Mouse (Mus musculus) limb, embryonic 15.5 days (tissue): ENCODE data around the gene Serpina3g. TPM values are rescaled to one million over a fixed set of nuclear protein-coding genes. Genes with fewer than 3 reads are reported as not detected.

Experiments used
- ATAC-seq: fragments of 200-750 bp; cut with Nextera tagmentation; 2 replicates; pipeline ENCODE4 v1.8.0; 2017; ENCODE audit warnings: low read depth, moderate TSS enrichment; ENCODE audit not compliant: insufficient number of reproducible peaks, low FRiP score, low TSS enrichment
- H3K27ac ChIP-seq: fragments of 300-500 bp; sonication (generic); 2 replicates; pipeline ENCODE4 v1.5.1; 2015; ENCODE audit warnings: moderate library complexity, mild to moderate bottlenecking, inconsistent platforms
- H3K27me3 ChIP-seq: fragments of 300-500 bp; sonication (generic); 2 replicates; pipeline ENCODE4 v1.6.1; 2015; ENCODE audit warnings: inconsistent platforms
- H3K36me3 ChIP-seq: fragments of 300-500 bp; sonication (generic); 2 replicates; pipeline ENCODE4 v1.6.1; 2015; ENCODE audit warnings: inconsistent platforms
- H3K4me1 ChIP-seq: fragments of 300-500 bp; sonication (generic); 2 replicates; pipeline ENCODE4 v1.6.1; 2015; ENCODE audit warnings: inconsistent platforms
- H3K4me2 ChIP-seq: fragments of 300-500 bp; sonication (generic); 2 replicates; pipeline ENCODE4 v1.6.1; 2015; ENCODE audit warnings: mild to moderate bottlenecking, inconsistent platforms
- H3K4me3 ChIP-seq: fragments of 300-500 bp; sonication (generic); 2 replicates; pipeline ENCODE4 v1.5.1; 2015; ENCODE audit warnings: mild to moderate bottlenecking, inconsistent platforms
- H3K9ac ChIP-seq: fragments of 300-500 bp; sonication (generic); 2 replicates; pipeline ENCODE4 v1.6.1; 2015; ENCODE audit warnings: inconsistent platforms
- H3K9me3 ChIP-seq: fragments of 300-500 bp; sonication (generic); 2 replicates; pipeline ENCODE4 v1.6.1; 2016; ENCODE audit warnings: inconsistent platforms
- WGBS: fragments of 180-500 bp; shearing (Covaris S2); methylation state at CpG from one replicate; pipeline ENCODE4 v1.1.7; 2015; 5-methylcytosine and 5-hydroxymethylcytosine counted together
- polyA plus RNA-seq: library from polyadenylated mRNA; unstranded; fragments of >200 nt; fragmentation: Nextera tagmentation; extraction: Ambion mirVana; gene quantifications from 2 replicates; pipeline ENCODE4 v1.2.1, GENCODE M21; 2015

Gene Serpina3g
- 0.65 and 0.98 TPM in 2 replicates for polyA plus RNA-seq

DNA sequence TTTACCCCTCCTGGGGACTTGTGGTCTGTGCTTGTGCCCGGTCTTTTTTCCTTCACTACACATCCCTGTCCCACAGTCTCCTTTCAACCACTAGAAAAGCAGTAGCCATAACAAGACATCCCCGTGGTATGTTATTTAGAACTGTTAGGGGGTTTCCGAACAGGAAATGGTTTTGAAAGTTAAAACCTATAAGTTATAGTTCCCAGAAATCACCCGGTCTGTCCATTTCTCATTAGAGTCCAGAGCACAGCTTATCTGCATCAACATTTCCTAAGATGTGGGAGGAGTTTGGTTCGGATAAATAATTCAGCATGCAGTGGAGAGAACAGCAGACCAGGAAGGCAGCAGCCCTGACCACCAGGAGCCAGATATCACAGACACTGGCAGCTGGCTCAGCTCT, at the start of gene Serpina3g:
Gene Serpina3g (plus strand): TSS at position 331 of the 400 bp plus-strand sequence.
- no peaks in the 10 kb centered on the region for H3K27me3 ChIP-seq
- no peak within 1 kb of the TSS for H3K4me2 ChIP-seq
- no peak within 1 kb of the TSS for H3K9ac ChIP-seq
- no peak for ATAC-seq
- H3K9me3 ChIP-seq: no peaks in the 10 kb centered on the region
- no peak within 1 kb of the TSS for H3K4me3 ChIP-seq
- no peaks in the 10 kb centered on the region for H3K36me3 ChIP-seq
- no peaks in the 10 kb centered on the region for H3K4me1 ChIP-seq
- no peak within 1 kb of the TSS for H3K27ac ChIP-seq
- 48% methylated on average over 5 of the region's 5 CpGs for WGBS

DNA sequence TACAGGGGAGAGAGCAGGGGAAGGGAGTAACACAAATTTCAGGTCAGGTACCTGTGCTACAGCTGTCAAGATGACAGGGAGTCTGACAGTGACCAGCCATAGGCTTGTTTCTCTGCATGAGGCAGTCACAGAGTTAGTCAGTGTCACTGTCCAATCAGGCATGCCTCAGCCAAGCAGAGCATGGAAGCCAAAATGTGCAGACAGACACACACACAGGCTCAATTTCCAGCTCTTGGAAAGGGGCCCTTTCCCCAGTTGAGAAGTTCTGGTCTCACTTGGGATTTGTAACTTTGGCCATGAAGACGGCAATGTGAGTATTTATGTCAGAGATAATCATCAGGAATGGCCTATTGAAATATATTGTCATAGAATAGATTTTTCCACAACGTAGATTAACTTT, 46.8 kb upstream of the Serpina3g start:
- H3K4me3 ChIP-seq: no peak overlapping the region
- 68% methylated on average over 2 of the region's 2 CpGs for WGBS
- H3K36me3 ChIP-seq: no peaks in the 10 kb centered on the region
- H3K9me3 ChIP-seq: no peaks in the 10 kb centered on the region
- no peaks in the 10 kb centered on the region for H3K4me1 ChIP-seq
- no peaks in the 10 kb centered on the region for H3K27me3 ChIP-seq
- H3K27ac ChIP-seq: no peak overlapping the region
- no peak overlapping the region for H3K4me2 ChIP-seq
- no peak for ATAC-seq
- H3K9ac ChIP-seq: no peak overlapping the region

DNA sequence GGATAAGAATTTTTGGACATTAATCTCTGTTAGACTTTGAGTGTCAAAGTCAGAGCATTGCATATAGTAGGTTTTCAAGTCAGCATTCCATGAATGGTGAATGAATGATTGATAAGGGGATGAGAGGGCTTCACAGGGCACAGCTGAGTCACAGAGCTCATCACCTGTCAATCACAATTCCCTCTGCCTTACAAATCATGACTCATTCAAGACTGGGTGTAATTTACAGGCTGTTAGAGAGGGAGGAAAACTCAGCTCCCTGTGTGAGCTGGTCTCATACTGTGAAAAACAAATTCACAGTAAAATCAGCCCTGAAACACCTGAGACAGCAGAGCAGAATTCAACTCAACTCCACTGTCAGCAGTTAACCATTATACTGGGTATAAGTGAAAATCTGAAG, 45.2 kb upstream of the Serpina3g start:
- Histone ChIP-seq H3K9me3 (no peaks in the 10 kb centered on the region), H3K4me1 (no peaks in the 10 kb centered on the region), H3K4me2 (no peak overlapping the region), H3K27me3 (no peaks in the 10 kb centered on the region), H3K36me3 (no peaks in the 10 kb centered on the region), H3K4me3 (no peak overlapping the region), H3K9ac (no peak overlapping the region), H3K27ac (no peak overlapping the region)
- no peak for ATAC-seq

DNA sequence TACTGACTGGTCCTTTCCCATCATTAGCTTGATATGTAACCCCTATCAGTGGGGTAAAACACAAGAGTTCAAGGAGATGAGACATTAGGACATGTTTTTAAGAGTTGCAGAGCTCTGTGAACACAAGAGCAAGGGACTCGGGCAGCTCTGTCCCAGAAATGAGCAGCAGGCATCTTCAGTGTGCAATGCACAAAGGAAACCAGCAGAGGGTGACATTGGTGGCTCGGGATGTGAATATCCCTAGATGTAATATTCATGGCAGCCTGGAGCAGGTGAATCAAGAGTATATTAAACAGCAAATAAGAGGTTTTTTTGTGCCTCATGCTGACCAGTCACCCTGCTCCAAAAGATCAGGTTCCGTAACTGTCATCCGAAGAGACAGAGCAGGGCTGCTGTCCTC, 26.9 kb upstream of the Serpina3g start:
- Histone ChIP-seq H3K36me3 (no peaks in the 10 kb centered on the region), H3K4me3 (no peak overlapping the region), H3K4me2 (no peak overlapping the region), H3K4me1 (no peaks in the 10 kb centered on the region), H3K9ac (no peak overlapping the region), H3K9me3 (no peaks in the 10 kb centered on the region), H3K27me3 (no peaks in the 10 kb centered on the region), H3K27ac (no peak overlapping the region)
- no peak for ATAC-seq
- 83% methylated on average over 4 of the region's 4 CpGs for WGBS

DNA sequence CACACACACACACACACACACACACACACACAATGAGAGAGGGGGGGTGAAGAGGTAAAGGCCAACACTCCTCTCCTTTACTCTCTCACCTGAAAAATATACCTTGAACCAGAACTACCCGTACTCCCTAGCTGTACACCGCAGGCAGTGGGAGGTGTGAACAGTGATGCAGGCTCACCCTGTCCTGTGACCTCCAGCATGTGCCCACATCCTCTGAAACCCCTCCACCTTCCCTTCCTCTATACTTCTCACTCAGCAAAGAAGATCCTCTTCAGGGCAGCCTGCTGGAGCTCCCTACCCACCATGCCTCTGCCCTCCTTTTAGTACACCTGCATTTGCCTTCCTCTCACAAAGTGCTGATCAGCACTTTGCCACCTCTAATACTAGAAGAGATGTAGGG, 26.2 kb upstream of the Serpina3g start:
- Histone ChIP-seq H3K4me1 (no peaks in the 10 kb centered on the region), H3K27me3 (no peaks in the 10 kb centered on the region), H3K9ac (no peak overlapping the region), H3K27ac (no peak overlapping the region), H3K4me2 (no peak overlapping the region), H3K36me3 (no peaks in the 10 kb centered on the region), H3K9me3 (no peaks in the 10 kb centered on the region), H3K4me3 (no peak overlapping the region)
- ATAC-seq: no peak
- 91% methylated on average over 2 of the region's 2 CpGs for WGBS

DNA sequence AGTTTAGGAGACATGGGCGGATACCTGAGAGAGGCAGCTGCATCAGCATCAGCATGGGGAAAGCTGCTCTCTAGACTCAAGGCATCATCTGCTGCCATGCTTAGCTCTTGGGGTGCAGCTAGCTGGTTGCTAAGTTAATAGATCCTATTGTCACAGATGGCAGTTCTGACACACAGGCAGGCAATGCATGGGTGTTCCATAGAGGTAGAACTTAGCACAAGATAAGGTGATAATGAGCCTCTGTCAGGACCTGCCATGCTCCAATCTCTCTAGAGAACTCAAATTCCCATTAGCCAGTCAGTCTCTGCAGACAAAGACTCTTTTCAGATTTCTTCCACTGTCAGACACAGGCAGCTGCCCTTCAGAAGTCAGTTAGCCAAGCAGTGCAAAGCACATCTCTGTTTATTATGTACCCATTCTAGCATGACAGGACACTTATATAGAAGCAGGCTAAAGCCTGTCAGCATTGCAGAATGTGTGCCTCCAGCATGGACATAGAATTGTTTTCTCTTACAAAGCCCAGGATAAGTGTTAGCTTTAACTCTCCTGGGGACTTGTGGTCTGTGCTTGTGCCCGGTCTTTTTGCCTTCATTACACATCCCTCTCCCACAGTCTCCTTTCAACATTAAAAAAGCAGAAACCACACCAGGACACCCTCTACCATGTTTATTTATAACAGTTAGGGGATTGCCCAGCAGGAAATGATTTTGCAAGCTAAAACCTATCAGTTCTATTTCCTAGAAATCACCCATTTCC, 22.2 kb upstream of the Serpina3g start:
- Histone ChIP-seq H3K4me3 (no peak overlapping the region), H3K27me3 (no peaks in the 10 kb centered on the region), H3K9me3 (no peaks in the 10 kb centered on the region), H3K36me3 (no peaks in the 10 kb centered on the region), H3K4me2 (no peak overlapping the region), H3K9ac (no peak overlapping the region), H3K4me1 (no peaks in the 10 kb centered on the region), H3K27ac (no peak overlapping the region)
- ATAC-seq: no peak
- WGBS: 66% methylated on average over 2 of the region's 2 CpGs

DNA sequence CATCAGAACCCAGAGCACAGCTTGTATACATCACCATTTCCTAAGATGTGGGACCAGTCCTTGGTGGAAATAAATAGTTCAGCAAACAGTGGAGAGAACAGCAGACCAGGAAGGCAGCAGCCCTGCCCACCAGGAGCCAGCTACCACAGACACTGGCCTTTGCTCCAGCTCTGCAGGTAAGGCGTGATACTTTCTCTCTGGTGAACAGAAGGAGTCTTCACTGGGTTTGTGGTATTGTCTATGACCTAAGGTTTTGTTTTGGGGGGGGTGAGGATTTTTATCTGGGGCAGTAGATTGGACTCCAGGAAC, 21.6 kb upstream of the Serpina3g start, which contains the start of gene Serpina3f:
Gene Serpina3f (plus strand): TSS at position 100 of the 309 bp plus-strand sequence.
- Histone ChIP-seq H3K4me3 (no peak within 1 kb of the TSS), H3K36me3 (no peaks in the 10 kb centered on the region), H3K27ac (no peak within 1 kb of the TSS), H3K4me2 (no peak within 1 kb of the TSS), H3K4me1 (no peaks in the 10 kb centered on the region), H3K9me3 (no peaks in the 10 kb centered on the region), H3K27me3 (no peaks in the 10 kb centered on the region), H3K9ac (no peak within 1 kb of the TSS)
- no peak for ATAC-seq
- 71% methylated on average over 1 of the region's 1 CpGs for WGBS

DNA sequence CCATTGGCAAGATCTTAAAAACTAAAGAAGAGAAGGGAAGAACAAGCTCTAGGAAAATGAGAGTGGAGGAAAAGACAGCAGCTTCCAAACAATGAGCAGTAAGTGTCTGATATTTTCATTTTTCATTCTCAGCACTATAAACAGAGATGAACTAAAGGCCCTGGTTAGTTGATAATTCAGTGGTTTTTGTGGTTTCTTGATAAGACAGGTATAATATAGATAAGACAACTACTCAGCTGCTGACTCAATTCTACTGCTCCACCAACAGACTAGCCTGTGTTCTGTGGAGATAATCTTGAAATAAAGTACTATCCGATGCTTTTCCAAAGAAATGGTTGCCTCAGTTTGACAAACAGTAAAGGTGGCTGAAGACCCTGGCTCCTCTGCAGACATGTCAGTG, 20.8 kb upstream of the Serpina3g start:
- no peak for ATAC-seq
- H3K9ac ChIP-seq: no peak overlapping the region
- no peaks in the 10 kb centered on the region for H3K4me1 ChIP-seq
- 81% methylated on average over 1 of the region's 1 CpGs for WGBS
- no peaks in the 10 kb centered on the region for H3K27me3 ChIP-seq
- H3K36me3 ChIP-seq: no peaks in the 10 kb centered on the region
- H3K9me3 ChIP-seq: no peaks in the 10 kb centered on the region
- H3K4me2 ChIP-seq: no peak overlapping the region
- no peak overlapping the region for H3K27ac ChIP-seq
- H3K4me3 ChIP-seq: no peak overlapping the region

DNA sequence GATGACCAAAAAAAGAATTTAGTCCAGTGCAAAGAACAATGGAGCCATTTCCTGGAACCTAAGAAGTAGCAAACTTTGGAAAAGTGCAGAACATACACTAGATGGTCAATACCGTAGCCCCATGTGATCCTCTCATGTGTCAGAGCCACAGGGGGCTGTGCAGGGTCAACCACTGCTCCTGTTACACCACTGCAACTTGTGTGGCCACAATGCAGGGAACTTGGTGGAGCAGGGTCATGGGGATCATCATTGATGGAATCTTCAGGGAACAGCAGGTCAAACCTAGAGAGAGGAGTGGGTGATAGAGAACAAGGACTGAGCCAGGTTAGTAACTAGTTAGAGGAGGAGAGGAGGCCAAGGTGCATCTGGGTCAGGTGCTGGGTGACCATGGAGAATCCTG, 14.4 kb upstream of the Serpina3g start:
- Histone ChIP-seq H3K4me2 (no peak overlapping the region), H3K4me3 (no peak overlapping the region), H3K4me1 (no peaks in the 10 kb centered on the region), H3K9me3 (no peaks in the 10 kb centered on the region), H3K36me3 (no peaks in the 10 kb centered on the region), H3K27me3 (no peaks in the 10 kb centered on the region), H3K9ac (no peak overlapping the region), H3K27ac (no peak overlapping the region)
- ATAC-seq: no peak
- 70% methylated on average over 1 of the region's 1 CpGs for WGBS

DNA sequence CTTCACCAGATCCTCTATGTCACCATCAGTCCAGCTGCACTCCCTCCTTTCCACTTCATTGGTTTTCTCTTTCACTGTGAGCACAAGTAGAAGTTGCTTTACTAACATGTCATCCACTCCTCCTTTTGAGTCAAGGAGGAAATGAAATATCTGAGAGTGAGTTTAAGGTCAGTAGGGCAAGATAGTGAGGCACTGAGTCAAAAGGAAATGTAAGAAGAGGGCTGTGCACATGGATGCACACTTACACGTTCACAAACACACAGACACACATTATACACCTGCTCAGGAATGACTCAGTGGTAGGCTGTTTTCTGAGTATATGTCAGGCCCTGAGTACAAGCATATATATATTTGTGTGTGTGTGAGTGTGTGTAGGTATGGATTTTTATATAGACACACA, 12.4 kb upstream of the Serpina3g start:
- Histone ChIP-seq H3K4me1 (no peaks in the 10 kb centered on the region), H3K27ac (no peak overlapping the region), H3K27me3 (no peaks in the 10 kb centered on the region), H3K4me2 (no peak overlapping the region), H3K4me3 (no peak overlapping the region), H3K9ac (no peak overlapping the region), H3K36me3 (no peaks in the 10 kb centered on the region), H3K9me3 (no peaks in the 10 kb centered on the region)
- no peak for ATAC-seq
- WGBS: 71% methylated on average over 1 of the region's 1 CpGs

DNA sequence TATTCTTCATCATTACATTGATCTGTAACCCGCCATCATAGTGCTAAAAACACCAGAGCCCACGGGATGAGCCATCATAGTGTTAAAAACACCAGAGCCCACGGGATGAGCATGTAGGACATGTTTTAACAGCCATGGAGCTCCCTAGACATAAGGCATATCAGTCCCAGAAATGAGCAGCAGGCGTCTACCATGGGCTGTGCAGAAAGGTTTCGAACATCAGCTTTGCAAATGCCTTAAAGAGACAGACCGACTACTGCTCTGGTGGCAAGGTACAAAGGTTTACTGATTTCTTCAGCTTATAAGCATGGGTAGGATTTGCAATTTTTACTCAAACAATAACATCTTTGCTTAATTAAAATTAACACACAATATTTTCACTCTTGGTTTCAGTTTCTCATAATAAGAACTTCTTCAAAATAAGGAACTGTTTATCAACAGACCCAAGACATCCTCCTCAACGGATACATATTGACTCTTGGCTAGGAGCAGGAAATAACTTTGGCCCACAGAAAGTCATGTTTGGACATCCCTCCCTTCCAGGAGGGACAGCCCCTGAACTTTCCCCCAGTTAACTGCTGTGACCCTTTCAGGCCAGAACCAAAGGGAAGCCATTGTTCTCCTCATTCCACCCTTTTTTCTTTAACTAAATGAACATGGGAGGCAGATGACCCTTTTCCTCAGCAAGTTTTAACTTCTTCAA, 11.3 kb upstream of the Serpina3g start:
- Histone ChIP-seq H3K4me1 (no peaks in the 10 kb centered on the region), H3K27me3 (no peaks in the 10 kb centered on the region), H3K36me3 (no peaks in the 10 kb centered on the region), H3K27ac (no peak overlapping the region), H3K9ac (no peak overlapping the region), H3K4me2 (no peak overlapping the region), H3K9me3 (no peaks in the 10 kb centered on the region), H3K4me3 (no peak overlapping the region)
- 68% methylated on average over 7 of the region's 7 CpGs for WGBS
- ATAC-seq: no peak

DNA sequence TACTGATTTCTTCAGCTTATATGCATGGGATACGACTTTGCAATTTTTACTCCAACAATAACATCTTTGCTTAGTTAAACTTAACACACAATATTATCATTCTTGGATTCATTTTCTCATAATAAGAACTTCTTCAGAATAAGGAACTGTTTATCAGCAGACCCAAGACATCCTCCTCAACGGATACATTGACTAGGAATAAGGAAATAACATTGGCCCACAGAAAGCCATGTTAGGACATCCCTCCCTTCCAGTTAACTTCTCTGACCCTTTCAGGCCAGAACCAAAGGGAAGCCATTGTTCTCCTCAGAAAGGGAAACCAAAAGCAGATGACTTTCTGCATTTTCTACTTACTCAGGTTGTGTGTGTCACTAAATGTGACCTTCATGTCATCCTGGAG, 5.3 kb upstream of the Serpina3g start:
- 75% methylated on average over 2 of the region's 2 CpGs for WGBS
- Histone ChIP-seq H3K36me3 (no peaks in the 10 kb centered on the region), H3K4me1 (no peaks in the 10 kb centered on the region), H3K27ac (no peak overlapping the region), H3K4me3 (no peak overlapping the region), H3K27me3 (no peaks in the 10 kb centered on the region), H3K9ac (no peak overlapping the region), H3K4me2 (no peak overlapping the region), H3K9me3 (no peaks in the 10 kb centered on the region)
- no peak for ATAC-seq
